Mouse (Mus musculus) E14TG2a.4 (cell line): ENCODE data around the gene Bard1.

Experiments
- CTCF ChIP-seq: conservative IDR thresholded peaks from 2 replicates; pipeline ENCODE4 v1.5.1; 2014; ENCODE audit warnings: low read length
- POU5F1 ChIP-seq: IDR thresholded peaks from 2 replicates; pipeline ENCODE4 v1.6.1; 2014; ENCODE audit warnings: low read length, borderline replicate concordance

- TF ChIP-seq CTCF (no peak), POU5F1 (no peak)
Observed at GRCm38 (mm10) chr1:71045141-71045540, 57.8 kb downstream of the Bard1 start.
